Mouse (Mus musculus): ENCODE results near the gene Itpkb. TPM values are rescaled to one million over a fixed set of nuclear protein-coding genes. Genes with fewer than 3 reads are reported as not detected.

The Itpkb gene
- polyA plus RNA-seq, 1 experiment from 2014 or later: 9.4 TPM

DNA sequence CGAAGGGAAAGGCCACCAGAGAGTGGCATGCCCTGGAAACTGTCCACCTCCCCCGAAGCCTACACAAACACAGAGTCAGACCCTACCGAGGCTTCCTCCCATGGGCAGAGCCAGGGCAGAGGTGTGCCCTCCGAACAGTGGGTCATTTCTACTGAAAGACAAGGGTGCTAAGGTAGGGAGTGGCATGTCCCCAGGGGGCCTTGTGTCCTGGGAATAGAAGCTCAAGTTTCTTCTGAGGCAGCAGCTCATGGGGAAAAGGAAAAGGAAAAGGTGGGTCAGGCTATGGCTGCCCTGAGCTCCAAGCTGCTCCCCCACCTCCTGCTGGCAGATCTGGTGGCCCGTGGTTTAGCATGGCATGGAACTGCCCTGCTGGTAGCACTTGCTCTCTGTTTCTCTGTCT is 79.5 kb downstream of the Itpkb start:
- Histone ChIP-seq H3K9me3 (ENCODE audit: control insufficient read depth, low read length) (no peaks in the 10 kb centered on the region), H3K4me2 (ENCODE audit: low read depth, low read length) (no peak overlapping the region), H3K36me3 (ENCODE audit: control insufficient read depth, insufficient read depth, low read length) (peaks cover 7% of the 10 kb centered on the region; the same call in 1 of the 2 replicates), H3K9ac (ENCODE audit: low read length) (no peak overlapping the region), H3K4me1 (replicated peaks; ENCODE audit: control insufficient read depth, insufficient read depth, low read length) (peaks cover 28% of the 10 kb centered on the region), H3K27ac (ENCODE audit: low read length) (no peak overlapping the region), H3K27me3 (ENCODE audit: control insufficient read depth, insufficient read depth, low read depth, low read length) (no peaks in the 10 kb centered on the region), H3K4me3 (ENCODE audit: low read length) (no peak overlapping the region)
- WGBS: 53% methylated on average over 5 of the region's 5 CpGs
- no peak for ATAC-seq (ENCODE audit: low read depth)

DNA sequence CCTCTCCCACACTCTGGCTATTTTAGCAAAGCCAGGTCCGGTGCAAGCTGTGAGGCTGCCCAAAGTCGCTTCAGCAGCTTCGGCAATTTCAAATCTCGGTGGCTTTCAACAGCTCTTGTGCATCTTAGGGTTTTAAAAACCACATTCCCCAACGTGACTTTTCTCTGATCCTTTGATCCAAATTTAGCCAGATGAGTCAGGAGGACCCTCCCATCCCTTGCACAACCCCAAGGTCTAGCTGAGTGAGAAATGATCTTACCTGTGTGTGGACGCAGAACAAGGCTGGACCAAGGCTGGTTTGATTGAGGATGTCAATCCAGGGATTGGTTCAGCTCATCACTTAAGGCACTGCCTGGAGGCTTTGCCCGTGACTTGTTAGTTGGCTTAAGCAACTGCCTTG is 80.0 kb downstream of the Itpkb start:
- no peak for ATAC-seq (ENCODE audit: low read depth)
- Histone ChIP-seq H3K4me2 (ENCODE audit: low read depth, low read length) (no peak overlapping the region), H3K9ac (ENCODE audit: low read length) (no peak overlapping the region), H3K4me3 (ENCODE audit: low read length) (no peak overlapping the region), H3K36me3 (ENCODE audit: control insufficient read depth, insufficient read depth, low read length) (peaks cover 7% of the 10 kb centered on the region; the same call in 1 of the 2 replicates), H3K4me1 (replicated peaks; ENCODE audit: control insufficient read depth, insufficient read depth, low read length) (peaks cover 23% of the 10 kb centered on the region), H3K9me3 (ENCODE audit: control insufficient read depth, low read length) (no peaks in the 10 kb centered on the region), H3K27ac (ENCODE audit: low read length) (no peak overlapping the region), H3K27me3 (ENCODE audit: control insufficient read depth, insufficient read depth, low read depth, low read length) (no peaks in the 10 kb centered on the region)
- 58% methylated on average over 7 of the region's 7 CpGs for WGBS

DNA sequence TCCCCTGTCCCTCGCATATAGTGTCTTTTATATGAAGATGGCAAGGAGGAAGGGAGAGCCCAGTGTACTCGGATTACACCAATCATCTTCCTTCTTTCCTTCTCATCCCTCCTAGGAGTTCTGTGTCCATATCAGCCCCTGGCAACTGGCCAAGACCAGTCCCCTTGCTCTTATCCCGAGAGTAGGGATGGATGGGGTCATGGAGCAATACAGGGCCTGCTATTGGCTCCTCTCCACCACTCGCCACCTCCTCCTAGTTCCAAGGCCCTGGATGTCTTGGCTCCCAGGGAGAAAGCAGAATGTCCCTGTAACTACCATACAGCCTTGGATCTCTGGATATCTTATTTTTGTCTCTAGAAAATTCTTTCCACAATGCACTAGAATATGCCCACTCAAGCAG is 84.8 kb downstream of the Itpkb start:
- H3K4me1 ChIP-seq (replicated peaks; ENCODE audit: control insufficient read depth, insufficient read depth, low read length): no peaks in the 10 kb centered on the region
- ATAC-seq (ENCODE audit: low read depth): peak; percentile 30; the same call in 1 of the 2 replicates
- H3K27me3 ChIP-seq (ENCODE audit: control insufficient read depth, insufficient read depth, low read depth, low read length): no peaks in the 10 kb centered on the region
- H3K9me3 ChIP-seq (ENCODE audit: control insufficient read depth, low read length): no peaks in the 10 kb centered on the region
- H3K27ac ChIP-seq (ENCODE audit: low read length): no peak overlapping the region
- 37% methylated on average over 4 of the region's 4 CpGs for WGBS
- no peak overlapping the region for H3K4me3 ChIP-seq (ENCODE audit: low read length)
- no peak overlapping the region for H3K9ac ChIP-seq (ENCODE audit: low read length)
- H3K36me3 ChIP-seq (ENCODE audit: control insufficient read depth, insufficient read depth, low read length): peaks cover 11% of the 10 kb centered on the region; the same call in 1 of the 2 replicates
- H3K4me2 ChIP-seq (ENCODE audit: low read depth, low read length): no peak overlapping the region

DNA sequence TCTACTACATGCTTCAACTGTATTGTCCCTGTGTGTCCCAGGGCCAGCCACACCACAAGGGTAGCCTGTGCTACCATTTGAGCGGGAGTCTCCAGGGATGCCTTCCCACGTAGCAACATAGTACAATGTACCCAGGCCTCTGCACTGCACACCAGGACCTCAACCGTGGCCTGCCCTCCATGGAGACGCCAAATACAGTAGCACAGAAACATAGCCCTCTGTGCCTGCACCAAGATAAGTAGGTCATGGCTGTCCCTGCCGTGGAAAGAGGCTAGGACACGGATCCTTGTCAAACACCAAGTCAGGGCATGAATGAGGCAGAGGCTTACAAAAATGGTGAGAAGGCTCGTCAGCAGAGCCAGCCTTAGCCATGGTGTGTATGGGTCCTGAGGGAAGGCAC is 85.6 kb downstream of the Itpkb start:
- ATAC-seq (ENCODE audit: low read depth): no peak
- H3K36me3 ChIP-seq (ENCODE audit: control insufficient read depth, insufficient read depth, low read length): peaks cover 12% of the 10 kb centered on the region; the same call in 1 of the 2 replicates
- no peak overlapping the region for H3K9ac ChIP-seq (ENCODE audit: low read length)
- WGBS: 88% methylated on average over 7 of the region's 7 CpGs
- H3K27ac ChIP-seq (ENCODE audit: low read length): no peak overlapping the region
- no peaks in the 10 kb centered on the region for H3K9me3 ChIP-seq (ENCODE audit: control insufficient read depth, low read length)
- no peak overlapping the region for H3K4me3 ChIP-seq (ENCODE audit: low read length)
- no peak overlapping the region for H3K4me2 ChIP-seq (ENCODE audit: low read depth, low read length)
- no peaks in the 10 kb centered on the region for H3K27me3 ChIP-seq (ENCODE audit: control insufficient read depth, insufficient read depth, low read depth, low read length)
- no peaks in the 10 kb centered on the region; the same call in 1 of the 2 replicates for H3K4me1 ChIP-seq (replicated peaks; ENCODE audit: control insufficient read depth, insufficient read depth, low read length)

DNA sequence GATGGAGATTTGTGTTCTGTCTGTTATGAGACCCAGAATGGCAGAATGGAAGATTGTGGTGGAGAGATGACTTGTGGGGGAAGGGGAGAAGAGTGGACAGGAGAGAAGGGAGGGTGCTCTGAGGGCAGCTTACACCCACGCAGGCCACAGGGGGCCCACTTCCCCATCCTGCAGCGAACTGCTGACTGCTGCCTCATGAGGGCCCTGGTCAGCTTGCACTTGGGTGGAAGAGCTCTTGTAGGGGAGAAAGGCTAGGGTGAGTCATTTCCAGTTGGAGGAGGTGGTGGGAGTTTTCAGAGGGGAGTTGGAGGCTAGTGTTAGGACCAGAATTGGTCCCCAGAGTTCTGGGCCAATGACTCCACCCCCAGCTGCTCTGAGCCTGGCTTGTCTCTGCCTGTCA is 86.8 kb downstream of the Itpkb start:
- Histone ChIP-seq H3K9me3 (ENCODE audit: control insufficient read depth, low read length) (no peaks in the 10 kb centered on the region), H3K4me2 (ENCODE audit: low read depth, low read length) (no peak overlapping the region), H3K4me1 (replicated peaks; ENCODE audit: control insufficient read depth, insufficient read depth, low read length) (peaks cover 11% of the 10 kb centered on the region; the same call in 1 of the 2 replicates), H3K27me3 (ENCODE audit: control insufficient read depth, insufficient read depth, low read depth, low read length) (no peaks in the 10 kb centered on the region), H3K4me3 (ENCODE audit: low read length) (no peak overlapping the region), H3K27ac (ENCODE audit: low read length) (no peak overlapping the region), H3K36me3 (ENCODE audit: control insufficient read depth, insufficient read depth, low read length) (peaks cover 12% of the 10 kb centered on the region; the same call in 1 of the 2 replicates), H3K9ac (ENCODE audit: low read length) (no peak overlapping the region)
- WGBS: 41% methylated on average over 2 of the region's 2 CpGs
- no peak for ATAC-seq (ENCODE audit: low read depth)

DNA sequence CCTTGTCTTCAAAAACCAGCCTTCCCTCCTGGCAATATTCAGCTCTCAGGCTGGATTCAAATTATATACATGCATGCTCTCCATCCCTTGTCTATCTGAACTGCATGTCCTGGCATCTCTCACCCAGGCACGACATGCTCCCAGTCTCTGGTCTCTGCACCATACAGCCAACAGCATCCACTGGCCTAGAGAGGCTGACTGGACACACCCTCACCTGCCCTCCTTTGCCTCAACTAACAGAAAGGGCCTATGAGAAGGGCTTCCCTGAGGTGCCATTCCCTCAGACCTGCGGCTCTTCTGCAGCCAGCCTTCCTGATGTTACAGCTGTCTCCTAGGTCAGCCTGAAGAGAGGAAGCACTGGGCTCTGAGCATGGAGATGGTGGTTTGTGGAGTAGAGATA is 88.8 kb downstream of the Itpkb start:
- 91% methylated on average over 2 of the region's 2 CpGs for whole genome bisulfite sequencing
- no peak for ATAC-seq (ENCODE audit: low read depth)
- peaks cover 10% of the 10 kb centered on the region; the same call in 1 of the 2 replicates for H3K36me3 ChIP-seq (ENCODE audit: control insufficient read depth, insufficient read depth, low read length)

DNA sequence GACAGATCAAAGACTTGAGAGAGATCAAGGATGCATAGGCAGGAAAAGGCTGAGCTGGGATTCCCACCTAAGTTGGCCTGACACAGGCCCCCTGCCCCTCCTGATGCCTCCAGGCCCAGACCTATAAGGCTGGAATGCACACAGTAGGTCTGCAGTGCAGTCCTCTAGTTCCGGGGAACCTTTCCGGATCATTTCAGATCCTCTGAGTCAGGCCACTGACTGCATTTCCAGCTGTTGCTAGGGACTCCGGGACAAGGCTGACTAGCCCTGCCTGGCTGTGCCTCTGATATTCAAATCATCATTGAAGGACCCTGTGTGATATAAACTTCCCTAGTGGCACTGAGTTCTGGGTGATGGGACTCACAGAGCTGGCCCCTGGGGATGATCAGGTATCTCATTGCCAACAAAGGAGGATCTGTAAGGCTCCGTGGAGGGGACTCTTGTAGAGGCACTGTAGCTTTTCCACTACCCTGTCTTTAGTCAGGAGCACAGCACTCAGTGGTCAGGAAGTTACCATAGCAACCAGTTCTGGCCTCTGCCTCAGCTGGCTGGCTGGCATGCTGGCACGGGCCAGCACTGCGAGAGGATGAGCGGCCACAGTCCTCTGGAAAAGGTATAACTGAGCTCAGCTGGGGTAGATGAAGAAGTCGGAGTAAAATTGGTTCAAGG is 90.3 kb downstream of the Itpkb start:
- no peaks in the 10 kb centered on the region for H3K9me3 ChIP-seq (ENCODE audit: control insufficient read depth, low read length)
- WGBS: 58% methylated on average over 8 of the region's 8 CpGs
- H3K4me3 ChIP-seq (ENCODE audit: low read length): no peak overlapping the region
- H3K27ac ChIP-seq (ENCODE audit: low read length): no peak overlapping the region
- peaks cover 5% of the 10 kb centered on the region; the same call in 1 of the 2 replicates for H3K36me3 ChIP-seq (ENCODE audit: control insufficient read depth, insufficient read depth, low read length)
- peaks cover 13% of the 10 kb centered on the region; the same call in 1 of the 2 replicates for H3K4me1 ChIP-seq (replicated peaks; ENCODE audit: control insufficient read depth, insufficient read depth, low read length)
- no peak for ATAC-seq (ENCODE audit: low read depth)
- no peak overlapping the region for H3K9ac ChIP-seq (ENCODE audit: low read length)
- no peak overlapping the region for H3K4me2 ChIP-seq (ENCODE audit: low read depth, low read length)
- no peaks in the 10 kb centered on the region for H3K27me3 ChIP-seq (ENCODE audit: control insufficient read depth, insufficient read depth, low read depth, low read length)

More for the DNA sequence above, 88.8 kb downstream of the Itpkb start:
- no peak overlapping the region for H3K4me2 ChIP-seq (ENCODE audit: low read depth, low read length)
- peaks cover 13% of the 10 kb centered on the region; the same call in 1 of the 2 replicates for H3K4me1 ChIP-seq (replicated peaks; ENCODE audit: control insufficient read depth, insufficient read depth, low read length)
- no peaks in the 10 kb centered on the region for H3K27me3 ChIP-seq (ENCODE audit: control insufficient read depth, insufficient read depth, low read depth, low read length)
- H3K9ac ChIP-seq (ENCODE audit: low read length): no peak overlapping the region
- H3K4me3 ChIP-seq (ENCODE audit: low read length): no peak overlapping the region
- H3K9me3 ChIP-seq (ENCODE audit: control insufficient read depth, low read length): no peaks in the 10 kb centered on the region
- H3K27ac ChIP-seq (ENCODE audit: low read length): no peak overlapping the region

DNA sequence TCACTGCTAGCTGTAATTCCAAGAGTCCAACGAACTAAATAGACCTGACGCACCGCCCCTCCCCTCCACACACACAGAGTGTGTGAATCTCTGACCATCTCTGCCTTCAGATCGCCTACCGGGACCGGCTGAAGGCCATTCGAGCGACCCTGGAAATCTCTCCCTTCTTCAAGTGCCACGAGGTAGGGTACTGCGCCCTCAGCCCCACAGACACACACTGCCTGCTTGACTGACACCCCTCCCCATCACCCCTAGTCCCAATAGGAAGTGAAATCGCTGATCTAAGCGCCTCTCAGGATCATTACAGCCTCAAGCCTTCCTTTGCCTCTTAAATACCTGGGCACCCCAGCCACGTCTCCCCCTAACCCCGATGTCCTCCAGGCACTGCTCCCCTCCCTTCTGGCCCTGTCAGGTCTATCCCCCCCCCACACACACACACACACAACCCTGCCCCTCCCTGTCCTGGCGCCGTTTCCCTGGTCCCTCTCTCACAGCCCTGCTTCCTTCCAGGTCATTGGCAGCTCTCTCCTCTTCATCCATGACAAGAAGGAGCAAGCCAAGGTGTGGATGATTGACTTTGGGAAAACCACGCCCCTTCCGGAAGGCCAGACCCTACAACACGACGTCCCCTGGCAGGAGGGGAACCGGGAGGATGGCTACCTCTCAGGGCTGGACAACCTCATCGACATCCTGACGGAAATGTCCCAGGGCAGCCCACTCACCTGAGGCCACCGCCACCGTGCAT is 91.1 kb downstream of the Itpkb start:
- no peaks in the 10 kb centered on the region for H3K9me3 ChIP-seq (ENCODE audit: control insufficient read depth, low read length)
- peak; percentile 3; the same call in 1 of the 2 replicates for ATAC-seq (ENCODE audit: low read depth)
- no peak overlapping the region for H3K4me2 ChIP-seq (ENCODE audit: low read depth, low read length)
- no peaks in the 10 kb centered on the region for H3K27me3 ChIP-seq (ENCODE audit: control insufficient read depth, insufficient read depth, low read depth, low read length)
- no peak overlapping the region for H3K9ac ChIP-seq (ENCODE audit: low read length)
- 56% methylated on average over 25 of the region's 25 CpGs for WGBS
- H3K36me3 ChIP-seq (ENCODE audit: control insufficient read depth, insufficient read depth, low read length): peaks cover 5% of the 10 kb centered on the region; the same call in 1 of the 2 replicates
- no peak overlapping the region for H3K27ac ChIP-seq (ENCODE audit: low read length)
- no peak overlapping the region for H3K4me3 ChIP-seq (ENCODE audit: low read length)
- peaks cover 13% of the 10 kb centered on the region; the same call in 1 of the 2 replicates for H3K4me1 ChIP-seq (replicated peaks; ENCODE audit: control insufficient read depth, insufficient read depth, low read length)

Data from lung, embryonic 16.5 days (tissue).